Mouse (Mus musculus) right cerebral cortex, adult 2 months (tissue): ENCODE measurements at regions not wholly inside any gene's neighbourhood (a gene's known extent, or its start where the extent isn't known, plus 50 kb on each side); places are given as distances from the start of the nearest gene placed in this dataset.

Source experiments
- DNase-seq, 2 experiments: peaks; one replicate each; pipeline ENCODE4 v3.0.0; 2021 to 2022; ENCODE audit warnings: low spot score in 2 of 2

DNA sequence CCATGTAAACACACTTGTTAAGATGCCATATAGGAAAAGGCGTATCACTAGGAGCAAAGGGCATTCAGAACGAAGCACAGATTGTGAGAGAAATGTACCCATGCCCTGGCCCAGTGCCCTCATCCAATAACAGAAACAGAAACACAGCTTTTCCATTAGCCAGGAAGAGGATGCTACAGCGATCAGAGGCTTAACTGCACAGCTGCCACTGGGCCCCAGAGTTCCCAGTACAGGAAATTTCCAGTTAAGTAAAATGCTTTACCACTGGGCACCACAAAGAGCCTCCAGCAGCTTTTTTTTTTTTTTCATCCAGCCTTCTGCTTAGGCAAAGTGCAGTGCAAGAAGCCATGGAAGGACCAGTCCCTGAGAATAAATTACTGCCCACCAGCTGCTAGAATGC is 325.6 kb upstream of the Arid1b start:
- no peak for DNase-seq

DNA sequence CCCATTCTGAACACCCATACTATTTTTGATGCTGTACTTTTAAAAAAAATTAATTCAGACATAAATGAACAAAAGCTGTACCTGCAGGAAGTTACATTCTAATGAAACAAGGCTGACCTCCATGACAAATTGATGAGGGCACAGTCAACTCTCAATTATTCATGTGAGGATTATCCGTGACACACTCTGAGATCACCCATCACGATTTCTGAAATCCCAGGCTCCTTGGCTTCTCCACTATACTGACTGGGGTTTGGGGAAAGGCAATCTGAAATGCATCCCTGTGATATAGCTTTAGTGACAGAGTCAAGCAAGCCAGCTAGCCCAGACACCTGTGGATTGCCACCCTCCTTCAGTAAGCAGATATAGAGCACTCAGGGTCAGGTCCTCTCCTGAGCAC is 320.9 kb upstream of the Arid1b start:
- no peak for DNase-seq

- DNase-seq: no peak
Measured at GRCm38 (mm10) chr17:4706421-4706820, 287.7 kb upstream of the Arid1b start.

GRCm38 (mm10) chr17:4721061-4721460 is 273.1 kb upstream of the Arid1b start:
- DNase-seq: no peak

- no peak for DNase-seq
Measured at GRCm38 (mm10) chr17:4724031-4724430, 270.1 kb upstream of the Arid1b start.

GRCm38 (mm10) chr17:4726331-4726741 is 267.8 kb upstream of the Arid1b start:
- peak; percentile 78 to 83 for DNase-seq

GRCm38 (mm10) chr17:4734412-4734881 is 259.7 kb upstream of the Arid1b start:
- no peak for DNase-seq

- no peak for DNase-seq
Measured at GRCm38 (mm10) chr17:4735185-4735584, 258.9 kb upstream of the Arid1b start.

GRCm38 (mm10) chr17:4736689-4737088 is 257.4 kb upstream of the Arid1b start:
- DNase-seq: no peak

- DNase-seq: no peak
Measured at GRCm38 (mm10) chr17:4738717-4739485, 255.2 kb upstream of the Arid1b start.

DNA sequence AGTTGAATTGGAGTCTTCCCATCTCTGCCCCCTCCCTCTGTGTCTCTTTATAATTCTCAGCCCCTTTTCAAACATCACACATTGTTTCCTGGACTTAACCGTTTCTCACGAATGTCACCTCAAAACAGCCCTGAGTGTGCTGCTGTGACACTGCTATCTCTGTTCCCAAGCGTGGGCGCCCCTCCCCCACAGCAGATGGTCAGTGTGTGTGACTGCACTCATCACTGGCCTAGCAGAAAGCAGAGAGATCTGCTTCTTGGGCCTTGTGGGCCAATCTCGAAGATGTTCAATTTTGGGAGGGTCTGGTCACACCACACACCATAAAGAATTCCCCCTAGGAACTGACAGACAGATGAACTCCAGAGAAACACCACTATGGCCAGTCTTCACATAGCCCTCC is 253.3 kb upstream of the Arid1b start:
- DNase-seq: peak in 1 of 2 experiments; percentile 32

DNA sequence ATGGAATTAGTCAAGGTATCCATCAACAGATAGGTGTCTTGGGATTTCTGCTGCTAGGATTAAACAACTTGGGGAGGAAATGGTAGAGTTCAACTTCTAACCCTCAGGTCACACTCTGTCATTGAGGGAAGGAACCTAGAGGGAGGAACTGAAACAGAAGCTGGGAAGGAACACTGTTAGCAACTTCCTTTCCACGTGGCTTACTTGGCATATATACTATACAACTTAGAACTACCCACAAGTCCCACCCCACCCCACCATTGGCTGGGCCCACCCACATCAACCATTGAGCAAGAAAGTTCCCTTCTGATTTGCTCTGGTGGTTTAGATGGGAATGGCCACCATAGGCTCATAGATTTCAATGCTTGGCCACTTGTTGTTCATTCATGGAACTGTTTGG is 251.8 kb upstream of the Arid1b start:
- no peak for DNase-seq

DNA sequence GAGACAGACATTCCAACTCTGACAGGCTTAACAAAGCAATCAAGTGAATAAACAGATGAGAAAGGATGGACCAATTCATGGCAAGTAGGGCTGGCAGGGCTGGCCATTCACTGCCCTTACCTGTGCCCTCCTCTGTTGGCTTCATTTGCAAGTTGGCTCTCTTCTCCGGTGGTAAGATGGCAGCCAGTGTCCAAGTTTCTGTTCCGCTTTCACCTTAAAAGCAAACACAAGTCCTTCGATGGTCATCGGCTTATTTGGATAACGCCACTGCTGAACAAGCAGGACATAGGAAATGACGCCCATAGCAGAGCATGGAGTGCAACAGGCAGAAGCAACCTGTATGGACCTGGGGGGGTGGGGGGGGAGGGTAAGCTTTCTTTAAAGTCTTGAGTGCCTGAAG is 231.2 kb upstream of the Arid1b start:
- no peak for DNase-seq

- DNase-seq: no peak
Measured at GRCm38 (mm10) chr17:4765723-4766122, 228.4 kb upstream of the Arid1b start.

- no peak for DNase-seq
Measured at GRCm38 (mm10) chr17:4767947-4768522, 226.1 kb upstream of the Arid1b start.

DNA sequence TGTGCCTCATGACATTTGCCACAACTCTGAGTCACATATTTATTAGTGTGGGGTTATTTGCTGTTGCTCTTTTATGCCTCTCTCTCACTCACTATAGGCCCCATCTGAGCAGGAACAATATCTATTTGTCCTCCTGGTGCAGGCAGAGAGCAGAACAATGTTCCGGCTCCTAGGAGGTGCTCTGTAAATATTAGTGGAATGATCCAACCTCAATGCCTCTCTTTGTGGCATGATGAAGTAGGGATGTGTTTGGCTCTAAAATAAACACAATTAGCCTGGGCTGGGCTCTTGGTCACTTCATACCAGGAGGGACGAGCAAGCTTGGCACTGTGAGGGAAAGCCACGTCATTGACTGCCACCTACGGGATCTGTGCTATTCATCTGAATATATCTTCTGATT is 224.8 kb upstream of the Arid1b start:
- no peak for DNase-seq

- no peak for DNase-seq
Measured at GRCm38 (mm10) chr17:4770052-4770451, 224.1 kb upstream of the Arid1b start.

GRCm38 (mm10) chr17:4778161-4778560 is 216.0 kb upstream of the Arid1b start:
- peak; percentile 47 to 57 for DNase-seq

DNA sequence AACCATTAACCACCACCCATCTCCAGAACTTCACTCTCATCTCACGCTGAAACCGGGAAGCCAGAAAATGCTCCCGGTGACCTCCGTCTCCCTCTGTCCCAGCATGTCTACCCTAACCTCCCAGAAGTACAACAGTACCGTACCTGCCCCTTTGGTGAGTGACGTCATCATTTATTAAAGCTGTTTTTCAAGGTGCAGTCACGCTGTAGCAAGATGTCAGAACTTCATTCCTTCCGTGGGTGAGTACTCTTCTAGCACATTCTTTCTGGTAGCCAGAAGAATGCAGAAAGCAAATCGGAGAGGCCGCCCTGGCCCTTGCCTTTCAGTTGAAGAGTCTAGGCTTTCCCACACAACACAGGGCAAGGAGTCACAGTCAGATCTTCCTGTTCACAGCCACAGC is 215.1 kb upstream of the Arid1b start:
- DNase-seq: no peak

DNA sequence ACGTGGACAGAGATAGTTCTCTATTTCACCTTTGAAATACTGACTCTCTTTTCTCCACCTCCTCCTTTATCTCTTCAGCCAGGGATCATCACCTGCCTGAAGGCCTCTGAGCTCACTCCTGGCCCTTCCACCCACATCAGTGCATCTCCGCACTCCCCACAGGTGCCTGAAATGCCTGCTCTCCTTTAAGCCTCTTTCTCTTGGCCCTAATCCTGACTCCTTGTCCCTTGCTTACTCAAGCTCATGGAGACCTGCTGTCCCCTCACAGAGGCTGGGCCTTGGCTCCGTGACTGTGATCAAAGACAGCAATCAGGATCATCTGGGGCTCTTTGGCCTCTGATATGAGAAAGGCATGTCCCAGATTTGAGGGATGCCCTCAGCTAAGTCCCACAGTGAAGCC is 212.5 kb upstream of the Arid1b start:
- no peak for DNase-seq

DNA sequence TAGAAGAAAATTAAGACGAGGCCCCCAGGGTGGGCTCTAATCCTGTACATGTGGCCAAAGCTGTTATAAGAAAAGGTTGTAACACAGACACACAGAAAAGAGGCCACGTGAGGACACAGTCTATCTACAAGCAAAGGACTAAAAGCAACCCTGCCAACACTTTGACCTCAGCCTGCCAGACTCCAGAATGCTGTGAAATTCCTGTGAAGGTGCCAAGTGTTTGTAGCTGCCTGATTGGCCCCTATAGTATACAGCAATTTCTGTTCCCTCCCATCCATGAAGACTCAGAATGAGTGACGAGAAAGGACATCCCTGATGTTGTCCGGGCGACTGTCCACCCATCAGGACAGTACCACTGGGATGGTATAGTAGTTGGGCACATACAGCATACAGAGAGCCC is 209.8 kb upstream of the Arid1b start:
- no peak for DNase-seq

- peak in 1 of 2 experiments; percentile 7 for DNase-seq
Measured at GRCm38 (mm10) chr17:4785281-4785839, 208.8 kb upstream of the Arid1b start.

GRCm38 (mm10) chr17:4786524-4786923 is 207.6 kb upstream of the Arid1b start:
- no peak for DNase-seq
